Mouse (Mus musculus): ENCODE results near the gene Mapk1.

DNA sequence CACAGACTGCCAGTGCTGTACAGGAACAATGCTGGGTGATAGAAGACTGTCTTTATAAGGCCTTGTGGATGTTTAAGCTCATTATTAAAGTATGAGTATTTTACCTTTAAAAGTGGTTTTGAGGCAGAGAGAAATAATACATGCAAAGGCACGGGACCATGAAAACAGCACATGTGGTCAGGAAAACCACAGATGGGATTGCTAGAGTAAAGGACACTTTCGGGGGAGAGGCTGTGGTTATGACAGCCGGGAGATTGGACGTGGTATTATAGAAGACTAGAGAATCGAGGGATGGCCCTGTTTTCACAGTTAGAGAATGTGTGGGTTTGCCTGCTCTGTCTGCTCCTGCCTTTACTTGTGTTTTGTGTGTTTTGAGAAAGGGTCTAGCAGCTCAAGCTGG, 5.7 kb downstream of the Mapk1 start:
- TF ChIP-seq POLR2A (IDR thresholded peaks at IDR 0.05; ENCODE audit: insufficient read length, low read depth) (no peak), CEBPB (IDR thresholded peaks at IDR 0.05; ENCODE audit: insufficient read depth, poor library complexity, severe bottlenecking) (no peak), USF1 (IDR thresholded peaks at IDR 0.05; ENCODE audit: low read depth) (no peak), E2F4 (IDR thresholded peaks at IDR 0.05; ENCODE audit: insufficient read depth) (no peak), TCF12 (IDR thresholded peaks at IDR 0.05; ENCODE audit: insufficient read depth, poor library complexity, severe bottlenecking) (no peak)

Measured in myocyte (in vitro differentiated cells).